Comparison of ENCODE assay signal across 22 mouse cellular contexts in genomic region chr15:42333642-42334041, GRCm38 (mm10).
"Had no signal": no experiment of that assay in that cellular context is flagged by ENCODE, and none has a peak within 500 bp of the region (broad histone marks: within the 10 kb centered on the region; RNA-seq: fewer than 3 reads in every experiment).

No protein-coding gene starts in this region.

- ATAC-seq: forebrain, embryonic 13.5 days; forebrain, embryonic 14.5 days; forebrain, embryonic 15.5 days; forebrain, embryonic 16.5 days; forebrain, postnatal 0 days had no signal

- DNase-seq: cerebellum, adult 2 months; cerebellum, adult 8-10 months; cerebellum, adult 9-10 months; cerebellum, adult 9-11 months; cerebellum, postnatal 10 days; cerebellum, postnatal 14 days; cerebellum, postnatal 25 days; cerebellum, postnatal 36 days; embryo, embryonic 11 days; forebrain, postnatal 0 days; gastrocnemius, adult 2 months; gastrocnemius, postnatal 10 days; gastrocnemius, postnatal 14 days; gastrocnemius, postnatal 25 days; gastrocnemius, postnatal 36 days; heart, adult 11 months; heart, adult 18-20 months; heart, adult 2 months had no signal
